Mouse (Mus musculus): ENCODE measurements around the gene Slc22a6. TPM values are rescaled to one million over a fixed set of nuclear protein-coding genes. Genes with fewer than 3 reads are reported as not detected.

Slc22a6 gene
- polyA plus RNA-seq, 2 experiments = 0.03 TPM; not detected in 1

- ATAC-seq (ENCODE audit: low FRiP score, low read depth) (no peak), DNase-seq (ENCODE audit: low spot score) (no peak)
- WGBS = 88% methylated on average over 11 of the region's 11 CpGs
- no peaks in the 10 kb centered on the region for H3K9me3 ChIP-seq (ENCODE audit: control insufficient read depth, low read length)
- H3K36me3 ChIP-seq (ENCODE audit: control insufficient read depth, insufficient read depth, low read length) = no peaks in the 10 kb centered on the region
- no peak overlapping the region for H3K4me2 ChIP-seq (replicated peaks; ENCODE audit: low read depth, low read length, severe bottlenecking)
- no peak for TF ChIP-seq POLR2A (IDR thresholded peaks at IDR 0.05; ENCODE audit: borderline replicate concordance, extremely low read depth, insufficient read depth, insufficient read length)
- no peak overlapping the region for H3K27ac ChIP-seq (replicated peaks; ENCODE audit: low read depth, low read length)
- H3K27me3 ChIP-seq (ENCODE audit: control insufficient read depth, insufficient read depth, low read length) = no peaks in the 10 kb centered on the region
- H3K4me3 ChIP-seq (replicated peaks; ENCODE audit: low read length) = no peak overlapping the region
- no peak overlapping the region for H3K9ac ChIP-seq (ENCODE audit: low read depth, low read length, severe bottlenecking)
- H3K4me1 ChIP-seq (ENCODE audit: control insufficient read depth, insufficient read depth, low read length) = peaks cover 4% of the 10 kb centered on the region; the same call in 1 of the 2 replicates
Measured at GRCm38 (mm10) chr19:8593833-8594232, 24.0 kb upstream of the Slc22a6 start.

DNA sequence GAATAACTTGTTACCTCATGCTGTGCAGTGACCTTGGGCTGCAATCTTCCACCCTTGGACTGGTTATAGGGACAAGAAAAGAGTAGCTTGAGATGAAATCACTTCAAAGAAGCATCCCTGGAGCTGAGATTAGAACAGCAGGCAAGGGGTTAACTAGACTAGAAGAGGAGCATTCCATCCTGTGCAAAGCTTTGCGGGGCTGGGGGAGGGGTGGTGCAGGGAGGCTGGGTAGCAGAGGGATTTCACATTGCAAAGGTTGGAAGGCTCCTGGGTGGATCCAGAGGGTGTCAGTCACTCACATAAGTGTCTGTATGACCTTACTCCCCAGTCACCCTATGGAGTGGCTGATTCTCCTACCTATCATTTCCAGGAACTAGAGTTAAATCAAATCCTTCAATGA is 23.3 kb upstream of the Slc22a6 start:
- Histone ChIP-seq H3K4me3 (replicated peaks; ENCODE audit: low read length) (no peak overlapping the region), H3K4me1 (ENCODE audit: control insufficient read depth, insufficient read depth, low read length) (peaks cover 4% of the 10 kb centered on the region; the same call in 1 of the 2 replicates), H3K4me2 (replicated peaks; ENCODE audit: low read depth, low read length, severe bottlenecking) (no peak overlapping the region), H3K27ac (replicated peaks; ENCODE audit: low read depth, low read length) (no peak overlapping the region), H3K9ac (ENCODE audit: low read depth, low read length, severe bottlenecking) (no peak overlapping the region), H3K9me3 (ENCODE audit: control insufficient read depth, low read length) (no peaks in the 10 kb centered on the region), H3K36me3 (ENCODE audit: control insufficient read depth, insufficient read depth, low read length) (no peaks in the 10 kb centered on the region), H3K27me3 (ENCODE audit: control insufficient read depth, insufficient read depth, low read length) (no peaks in the 10 kb centered on the region)
- no peak for ATAC-seq (ENCODE audit: low FRiP score, low read depth)
- 11% methylated on average over 1 of the region's 1 CpGs for WGBS
- DNase-seq (ENCODE audit: low spot score) = no peak
- no peak for TF ChIP-seq POLR2A (IDR thresholded peaks at IDR 0.05; ENCODE audit: borderline replicate concordance, extremely low read depth, insufficient read depth, insufficient read length)

DNA sequence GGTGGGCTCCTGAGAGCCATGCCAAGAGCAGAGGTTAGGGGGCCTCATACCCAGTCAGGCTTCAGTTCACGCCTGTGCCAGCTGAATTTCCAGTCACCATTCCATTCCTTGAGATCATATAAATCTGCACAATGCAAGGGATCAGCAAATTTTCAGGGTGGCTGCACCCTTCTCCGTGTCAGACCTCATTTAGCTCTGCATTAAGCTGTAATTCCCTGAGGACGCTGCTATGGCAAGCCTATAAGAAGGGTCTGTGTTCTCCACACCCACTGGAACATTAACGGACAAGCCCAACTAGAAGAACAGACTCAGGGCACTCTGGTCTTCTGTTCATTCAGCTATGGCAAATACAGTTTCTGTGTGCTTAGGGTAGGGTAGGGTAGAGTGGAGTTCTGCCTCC is 20.6 kb upstream of the Slc22a6 start:
- peaks cover 4% of the 10 kb centered on the region; the same call in 1 of the 2 replicates for H3K4me1 ChIP-seq (ENCODE audit: control insufficient read depth, insufficient read depth, low read length)
- TF ChIP-seq POLR2A (IDR thresholded peaks at IDR 0.05; ENCODE audit: borderline replicate concordance, extremely low read depth, insufficient read depth, insufficient read length) = no peak
- no peaks in the 10 kb centered on the region for H3K9me3 ChIP-seq (ENCODE audit: control insufficient read depth, low read length)
- H3K36me3 ChIP-seq (ENCODE audit: control insufficient read depth, insufficient read depth, low read length) = no peaks in the 10 kb centered on the region
- H3K27ac ChIP-seq (replicated peaks; ENCODE audit: low read depth, low read length) = no peak overlapping the region
- H3K4me3 ChIP-seq (replicated peaks; ENCODE audit: low read length) = no peak overlapping the region
- 61% methylated on average over 4 of the region's 4 CpGs for WGBS
- H3K4me2 ChIP-seq (replicated peaks; ENCODE audit: low read depth, low read length, severe bottlenecking) = no peak overlapping the region
- H3K9ac ChIP-seq (ENCODE audit: low read depth, low read length, severe bottlenecking) = no peak overlapping the region
- no peaks in the 10 kb centered on the region for H3K27me3 ChIP-seq (ENCODE audit: control insufficient read depth, insufficient read depth, low read length)
- DNase-seq (ENCODE audit: low spot score) (no peak), ATAC-seq (ENCODE audit: low FRiP score, low read depth) (no peak)

DNA sequence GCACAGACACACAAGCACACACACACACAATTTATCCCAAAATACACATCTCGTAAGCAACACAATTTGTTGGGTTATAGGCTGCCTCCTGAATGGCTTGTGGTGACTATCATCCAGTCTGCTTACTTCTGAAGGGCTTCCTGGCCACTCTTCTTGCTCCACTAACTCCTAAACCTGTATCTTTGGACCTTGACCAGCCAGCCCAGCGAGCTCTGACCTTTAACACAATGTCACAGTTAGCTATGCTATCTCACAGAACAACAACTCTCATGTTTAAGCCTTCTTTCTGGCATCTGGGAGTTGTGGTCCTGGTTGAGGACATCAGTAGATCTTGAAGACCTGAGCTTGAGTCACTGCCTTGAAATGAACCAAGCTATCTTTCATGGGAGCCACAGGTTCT is 18.6 kb upstream of the Slc22a6 start:
- Histone ChIP-seq H3K9me3 (ENCODE audit: control insufficient read depth, low read length) (no peaks in the 10 kb centered on the region), H3K4me2 (replicated peaks; ENCODE audit: low read depth, low read length, severe bottlenecking) (no peak overlapping the region), H3K9ac (ENCODE audit: low read depth, low read length, severe bottlenecking) (no peak overlapping the region), H3K27me3 (ENCODE audit: control insufficient read depth, insufficient read depth, low read length) (no peaks in the 10 kb centered on the region), H3K4me1 (ENCODE audit: control insufficient read depth, insufficient read depth, low read length) (peaks cover 4% of the 10 kb centered on the region; the same call in 1 of the 2 replicates), H3K4me3 (replicated peaks; ENCODE audit: low read length) (no peak overlapping the region), H3K27ac (replicated peaks; ENCODE audit: low read depth, low read length) (no peak overlapping the region), H3K36me3 (ENCODE audit: control insufficient read depth, insufficient read depth, low read length) (no peaks in the 10 kb centered on the region)
- 76% methylated on average over 2 of the region's 2 CpGs for WGBS
- ATAC-seq (ENCODE audit: low FRiP score, low read depth) (no peak), DNase-seq (ENCODE audit: low spot score) (no peak)
- TF ChIP-seq POLR2A (IDR thresholded peaks at IDR 0.05; ENCODE audit: borderline replicate concordance, extremely low read depth, insufficient read depth, insufficient read length) = no peak

DNA sequence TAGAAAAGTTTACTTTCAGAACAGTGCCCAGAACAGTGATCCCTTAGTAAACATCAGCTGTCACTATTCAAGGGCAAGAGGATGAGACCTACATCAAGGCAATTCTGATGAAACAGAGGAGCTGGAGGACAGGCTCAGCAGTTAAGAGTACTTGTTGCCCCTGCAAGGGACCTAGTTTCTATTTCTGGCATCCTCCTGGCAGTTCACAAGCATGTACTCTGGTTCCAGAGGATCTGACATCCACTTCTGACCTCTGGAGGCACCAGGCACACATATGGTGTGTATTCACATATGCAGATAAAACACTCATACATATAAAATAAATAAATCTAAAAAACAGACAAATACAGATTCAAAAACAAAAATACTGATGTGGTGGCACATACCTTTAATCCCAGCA is 15.9 kb upstream of the Slc22a6 start:
- no peak overlapping the region for H3K4me2 ChIP-seq (replicated peaks; ENCODE audit: low read depth, low read length, severe bottlenecking)

DNA sequence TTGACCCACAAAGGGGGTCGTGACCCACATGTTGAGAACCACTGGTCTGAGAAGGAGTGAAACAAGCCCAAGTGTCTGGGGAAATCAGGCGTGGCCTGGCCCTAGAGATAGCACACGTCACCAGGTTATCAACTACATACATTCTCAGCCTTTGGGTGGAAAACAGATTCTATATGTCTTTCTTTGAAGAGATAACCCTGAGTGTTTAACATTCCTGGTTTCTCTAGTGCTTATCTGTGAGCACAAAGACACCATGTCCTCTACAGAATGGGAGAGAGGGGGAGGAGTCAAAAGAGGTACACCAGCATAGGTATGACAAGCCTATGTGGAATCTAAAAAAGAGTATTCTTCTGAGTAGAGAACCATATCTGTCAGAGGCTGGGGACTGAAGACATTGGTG is 14.9 kb upstream of the Slc22a6 start:
- Histone ChIP-seq H3K27me3 (ENCODE audit: control insufficient read depth, insufficient read depth, low read length) (no peaks in the 10 kb centered on the region), H3K9ac (ENCODE audit: low read depth, low read length, severe bottlenecking) (no peak overlapping the region), H3K4me1 (ENCODE audit: control insufficient read depth, insufficient read depth, low read length) (no peaks in the 10 kb centered on the region), H3K4me3 (replicated peaks; ENCODE audit: low read length) (no peak overlapping the region), H3K27ac (replicated peaks; ENCODE audit: low read depth, low read length) (no peak overlapping the region), H3K4me2 (replicated peaks; ENCODE audit: low read depth, low read length, severe bottlenecking) (no peak overlapping the region), H3K36me3 (ENCODE audit: control insufficient read depth, insufficient read depth, low read length) (no peaks in the 10 kb centered on the region), H3K9me3 (ENCODE audit: control insufficient read depth, low read length) (no peaks in the 10 kb centered on the region)
- no peak for TF ChIP-seq POLR2A (IDR thresholded peaks at IDR 0.05; ENCODE audit: borderline replicate concordance, extremely low read depth, insufficient read depth, insufficient read length)
- no peak for ATAC-seq (ENCODE audit: low FRiP score, low read depth)
- no peak for DNase-seq (ENCODE audit: low spot score)
- WGBS = 69% methylated on average over 3 of the region's 3 CpGs

More for the DNA sequence above, 15.9 kb upstream of the Slc22a6 start:
- H3K9me3 ChIP-seq (ENCODE audit: control insufficient read depth, low read length) = no peaks in the 10 kb centered on the region
- no peak overlapping the region for H3K9ac ChIP-seq (ENCODE audit: low read depth, low read length, severe bottlenecking)
- ATAC-seq (ENCODE audit: low FRiP score, low read depth) = no peak
- no peak for DNase-seq (ENCODE audit: low spot score)
- no peak for TF ChIP-seq POLR2A (IDR thresholded peaks at IDR 0.05; ENCODE audit: borderline replicate concordance, extremely low read depth, insufficient read depth, insufficient read length)
- H3K27ac ChIP-seq (replicated peaks; ENCODE audit: low read depth, low read length) = no peak overlapping the region
- H3K4me3 ChIP-seq (replicated peaks; ENCODE audit: low read length) = no peak overlapping the region
- H3K27me3 ChIP-seq (ENCODE audit: control insufficient read depth, insufficient read depth, low read length) = no peaks in the 10 kb centered on the region
- H3K4me1 ChIP-seq (ENCODE audit: control insufficient read depth, insufficient read depth, low read length) = no peaks in the 10 kb centered on the region
- H3K36me3 ChIP-seq (ENCODE audit: control insufficient read depth, insufficient read depth, low read length) = no peaks in the 10 kb centered on the region

Measured in limb, embryonic 14.5 days (tissue).